Mouse (Mus musculus) intestine, embryonic 14.5 days (tissue): ENCODE results near the gene Bms1. TPM values are rescaled to one million over a fixed set of nuclear protein-coding genes. Genes with fewer than 3 reads are reported as not detected.

ENCODE experiments used
- ATAC-seq: fragments of 200-750 bp; cut with Nextera tagmentation; replicated peaks from 2 replicates; pipeline ENCODE4 v1.8.0; 2017; ENCODE audit warnings: low read depth, moderate number of reproducible peaks, moderate TSS enrichment, moderate library complexity; ENCODE audit not compliant: low FRiP score, low TSS enrichment
- DNase-seq: peaks from one replicate; pipeline ENCODE4 v3.0.0-alpha.2; 2018; ENCODE audit warnings: low spot score
- H3K27ac ChIP-seq: fragments of 300-500 bp; sonication (generic); 2 replicates; pipeline ENCODE4 v1.5.1; 2014; ENCODE audit warnings: low read depth, mild to moderate bottlenecking, control low read depth
- H3K27me3 ChIP-seq: fragments of 300-500 bp; sonication (generic); replicated peaks from 2 replicates; pipeline ENCODE4 v1.6.1; 2014; ENCODE audit warnings: low read length, control low read depth; ENCODE audit not compliant: control insufficient read depth, insufficient read depth
- H3K36me3 ChIP-seq: fragments of 300-500 bp; sonication (generic); 2 replicates; pipeline ENCODE4 v1.6.1; 2014; ENCODE audit warnings: low read length, control low read depth; ENCODE audit not compliant: control insufficient read depth, insufficient read depth
- H3K4me1 ChIP-seq: fragments of 300-500 bp; sonication (generic); replicated peaks from 2 replicates; pipeline ENCODE4 v1.6.1; 2014; ENCODE audit warnings: low read length, control low read depth, mixed read lengths; ENCODE audit not compliant: control insufficient read depth, insufficient read depth
- H3K4me2 ChIP-seq: fragments of 300-500 bp; sonication (generic); 2 replicates; pipeline ENCODE4 v1.6.1; 2014; ENCODE audit warnings: low read length
- H3K4me3 ChIP-seq: fragments of 300-500 bp; sonication (generic); 2 replicates; pipeline ENCODE4 v1.5.1; 2014; ENCODE audit warnings: low read depth, low read length, control low read depth, mixed read lengths
- H3K9ac ChIP-seq: fragments of 300-500 bp; sonication (generic); 2 replicates; pipeline ENCODE4 v1.6.1; 2014; ENCODE audit warnings: mild to moderate bottlenecking, low read length
- H3K9me3 ChIP-seq: fragments of 300-500 bp; sonication (generic); 2 replicates; pipeline ENCODE4 v1.6.1; 2016; ENCODE audit warnings: low read length, control low read depth; ENCODE audit not compliant: control insufficient read depth
- WGBS: fragments of 180-500 bp; shearing (Covaris S2); extraction: QIAGEN DNeasy Blood & Tissue Kit; methylation state at CpG from one replicate; pipeline ENCODE4 v1.1.7; 2014; 5-methylcytosine and 5-hydroxymethylcytosine counted together
- polyA plus RNA-seq: library from polyadenylated mRNA; unstranded; fragments of >200 nt; fragmentation: Nextera tagmentation; extraction: Ambion mirVana; gene quantifications from 2 replicates; pipeline ENCODE4 v1.2.1, GENCODE M21; 2014

Bms1 gene
- polyA plus RNA-seq, 1 experiment from 2014 or later: 33.7 TPM

DNA sequence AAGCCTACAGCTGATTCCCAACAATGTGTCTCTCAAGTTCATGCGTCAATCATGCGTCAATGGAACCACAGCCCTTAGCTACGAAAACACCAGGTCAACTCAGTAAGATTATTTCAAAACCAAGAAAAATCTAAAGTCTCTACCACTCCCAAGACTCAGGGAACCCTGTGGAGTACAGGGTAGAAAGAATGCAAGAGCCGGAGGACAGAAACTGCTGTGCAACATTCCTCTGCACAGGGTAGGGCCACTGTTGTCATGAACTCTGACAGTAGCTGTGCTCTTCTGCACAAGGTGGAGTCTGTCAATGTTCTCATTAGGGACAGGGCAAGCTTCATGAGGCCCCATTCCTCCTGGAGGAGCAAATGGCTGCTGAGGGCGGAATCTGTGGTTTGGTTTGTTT is 10.8 kb downstream of the Bms1 start:
- no peak for ATAC-seq
- Histone ChIP-seq H3K9ac (no peak overlapping the region), H3K4me1 (no peaks in the 10 kb centered on the region), H3K4me2 (no peak overlapping the region), H3K27ac (no peak overlapping the region), H3K9me3 (no peaks in the 10 kb centered on the region), H3K4me3 (no peak overlapping the region), H3K27me3 (no peaks in the 10 kb centered on the region), H3K36me3 (peaks cover 91% of the 10 kb centered on the region)
- WGBS: 89% methylated on average over 5 of the region's 5 CpGs
- DNase-seq: no peak

DNA sequence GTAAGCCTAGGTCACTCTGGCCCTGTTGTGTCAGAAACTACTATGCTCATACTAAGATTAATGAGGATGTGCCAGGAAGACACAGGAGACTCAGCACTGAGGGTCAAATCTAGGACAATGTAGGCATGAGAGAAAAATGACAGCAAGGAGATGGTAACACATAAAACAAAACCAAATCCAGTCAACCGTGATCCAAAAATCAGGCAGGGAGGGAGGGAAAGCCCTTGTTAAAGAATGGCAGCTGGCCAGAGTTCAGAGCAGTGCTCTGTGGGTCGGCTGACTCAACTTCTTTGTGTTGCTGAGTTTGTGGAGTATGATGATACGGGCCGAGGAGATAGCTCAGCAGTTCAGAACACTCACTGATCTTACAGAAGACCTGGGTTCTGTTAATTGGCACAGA is 12.9 kb downstream of the Bms1 start:
- DNase-seq (no peak), ATAC-seq (no peak)
- H3K4me2 ChIP-seq: no peak overlapping the region
- no peak overlapping the region for H3K27ac ChIP-seq
- no peaks in the 10 kb centered on the region for H3K4me1 ChIP-seq
- H3K36me3 ChIP-seq: peaks cover 91% of the 10 kb centered on the region
- no peak overlapping the region for H3K4me3 ChIP-seq
- H3K27me3 ChIP-seq: no peaks in the 10 kb centered on the region
- H3K9me3 ChIP-seq: no peaks in the 10 kb centered on the region
- H3K9ac ChIP-seq: no peak overlapping the region
- WGBS: 86% methylated on average over 4 of the region's 4 CpGs

DNA sequence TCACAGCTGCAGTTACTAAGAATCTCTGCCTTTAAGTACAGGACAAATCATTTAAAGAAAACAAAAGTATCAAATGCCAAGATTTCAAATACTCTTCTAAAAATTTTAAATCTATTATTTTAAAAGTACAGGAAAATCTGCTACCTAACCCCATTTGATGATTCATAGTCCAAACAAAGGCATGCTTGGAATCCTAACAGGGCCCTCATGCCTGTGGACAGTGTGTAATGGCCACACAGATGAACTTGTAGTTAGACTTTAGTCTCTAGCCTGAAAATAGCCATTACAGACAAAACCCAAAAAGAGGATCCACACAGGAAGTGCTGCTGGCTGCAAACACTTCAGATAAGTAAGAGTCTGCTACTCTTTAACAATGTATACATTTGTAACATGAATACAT is 28.5 kb downstream of the Bms1 start:
- Histone ChIP-seq H3K9me3 (no peaks in the 10 kb centered on the region), H3K9ac (no peak overlapping the region), H3K36me3 (peaks cover 86% of the 10 kb centered on the region), H3K4me2 (no peak overlapping the region), H3K27ac (no peak overlapping the region), H3K27me3 (no peaks in the 10 kb centered on the region), H3K4me3 (no peak overlapping the region), H3K4me1 (no peaks in the 10 kb centered on the region)
- ATAC-seq (no peak), DNase-seq (no peak)

DNA sequence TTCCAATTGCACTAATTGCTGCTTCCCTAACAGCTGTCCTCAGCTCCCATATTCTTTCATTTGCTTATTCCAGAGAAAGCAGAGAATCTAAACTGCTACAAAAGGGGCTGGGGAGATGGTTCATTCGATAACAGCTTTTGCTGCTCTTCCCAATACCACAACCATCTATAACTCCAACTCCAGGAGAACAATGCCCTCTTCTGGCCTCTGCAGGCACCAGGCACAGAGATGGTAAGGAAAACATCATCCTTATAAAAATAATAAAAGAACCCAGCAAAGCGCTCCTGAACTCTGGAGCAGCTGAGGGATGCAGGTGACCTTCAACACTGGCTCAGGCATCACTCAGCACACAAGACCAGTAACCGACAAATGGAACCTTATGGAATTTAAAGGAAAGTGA is 33.3 kb downstream of the Bms1 start:
- peaks cover 77% of the 10 kb centered on the region for H3K36me3 ChIP-seq
- H3K27me3 ChIP-seq: no peaks in the 10 kb centered on the region
- WGBS: 88% methylated on average over 3 of the region's 3 CpGs
- H3K4me3 ChIP-seq: no peak overlapping the region
- ATAC-seq (no peak), DNase-seq (no peak)
- H3K4me2 ChIP-seq: no peak overlapping the region
- no peaks in the 10 kb centered on the region for H3K4me1 ChIP-seq
- no peaks in the 10 kb centered on the region for H3K9me3 ChIP-seq
- H3K27ac ChIP-seq: no peak overlapping the region
- H3K9ac ChIP-seq: no peak overlapping the region

DNA sequence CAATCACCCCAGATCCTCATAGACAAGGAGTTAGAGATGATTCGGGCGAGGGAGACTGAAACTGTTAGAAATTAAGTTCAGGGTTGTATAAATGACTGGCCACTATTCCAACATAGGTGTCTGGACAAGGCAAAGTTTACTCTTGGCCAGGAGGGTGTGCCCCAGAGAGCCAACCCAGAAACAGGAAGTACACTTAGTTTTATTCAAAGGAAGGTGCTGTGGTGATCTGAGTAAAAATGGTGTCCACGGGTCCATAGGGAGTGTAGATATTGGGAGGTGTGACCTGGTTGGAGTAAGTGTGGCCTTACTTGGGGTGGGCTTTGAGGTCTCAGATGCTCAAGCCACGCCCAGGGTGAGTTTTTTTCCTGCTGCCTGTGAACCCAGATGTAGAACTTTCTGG is 38.0 kb downstream of the Bms1 start:
- no peak for DNase-seq
- ATAC-seq: no peak
- Histone ChIP-seq H3K27me3 (no peaks in the 10 kb centered on the region), H3K4me3 (no peak overlapping the region), H3K36me3 (peaks cover 43% of the 10 kb centered on the region), H3K9me3 (no peaks in the 10 kb centered on the region), H3K27ac (no peak overlapping the region), H3K9ac (no peak overlapping the region), H3K4me2 (no peak overlapping the region), H3K4me1 (no peaks in the 10 kb centered on the region)
- 75% methylated on average over 4 of the region's 4 CpGs for WGBS

DNA sequence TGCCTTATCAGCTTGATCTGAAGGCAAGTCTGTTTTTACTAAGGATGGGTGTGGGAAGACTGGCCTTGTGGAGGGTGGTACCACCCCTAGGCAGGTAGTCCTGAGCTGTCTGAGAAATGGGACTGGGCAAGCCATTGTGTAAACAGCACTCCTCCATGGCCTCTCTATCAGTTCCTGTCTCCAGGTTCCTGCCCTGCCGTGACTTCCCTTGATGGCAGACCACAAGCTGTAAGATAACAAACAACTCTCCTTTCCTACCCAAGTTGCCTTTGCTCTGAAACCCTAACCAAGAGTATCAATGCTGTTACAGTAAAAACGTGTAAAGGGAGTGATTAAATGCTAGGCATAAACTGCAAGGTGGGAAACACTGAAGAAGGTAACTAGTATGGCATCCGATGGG is 38.6 kb downstream of the Bms1 start:
- H3K4me3 ChIP-seq: no peak overlapping the region
- ATAC-seq (no peak), DNase-seq (no peak)
- H3K36me3 ChIP-seq: peaks cover 38% of the 10 kb centered on the region
- no peak overlapping the region for H3K4me2 ChIP-seq
- H3K4me1 ChIP-seq: no peaks in the 10 kb centered on the region
- 53% methylated on average over 3 of the region's 3 CpGs for WGBS
- no peaks in the 10 kb centered on the region for H3K27me3 ChIP-seq
- H3K9ac ChIP-seq: no peak overlapping the region
- no peak overlapping the region for H3K27ac ChIP-seq
- H3K9me3 ChIP-seq: no peaks in the 10 kb centered on the region

DNA sequence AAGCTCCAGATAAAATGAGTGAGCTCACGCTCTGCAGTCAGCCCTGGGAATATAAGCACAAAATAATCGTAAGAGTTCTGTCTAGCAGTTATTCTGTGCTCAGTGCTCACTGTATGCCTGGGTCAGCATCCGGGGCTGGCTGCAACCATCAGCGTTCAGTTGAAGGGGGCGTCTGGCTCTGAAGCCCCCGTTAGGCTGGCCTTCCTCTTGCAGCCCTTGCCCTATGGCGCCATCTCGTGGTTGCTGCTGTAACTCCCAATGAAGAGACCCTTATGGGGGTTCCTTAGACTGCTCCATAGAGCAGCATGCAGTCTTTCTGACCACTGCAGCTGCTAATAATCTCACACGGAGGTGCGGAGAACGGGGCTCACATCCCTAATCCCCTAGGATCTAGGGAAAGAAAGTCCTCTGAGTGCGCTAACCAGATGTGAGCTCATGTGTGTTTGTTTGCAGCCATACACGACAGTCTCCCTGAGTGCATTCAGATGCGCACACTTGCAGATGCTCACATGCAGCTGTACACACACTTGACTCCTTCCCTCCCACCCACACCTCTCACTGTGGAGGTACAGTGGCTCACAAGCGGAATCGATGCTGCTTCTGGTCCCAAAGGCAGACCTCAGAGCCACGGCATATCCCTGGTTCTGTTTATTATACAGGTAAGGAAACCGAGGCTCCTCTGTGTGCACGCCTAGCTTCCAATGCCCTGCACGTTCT is 39.7 kb downstream of the Bms1 start:
- Histone ChIP-seq H3K9ac (no peak overlapping the region), H3K4me1 (no peaks in the 10 kb centered on the region), H3K4me2 (peak overlapping the region; percentile 25; the same call in 1 of the 2 replicates), H3K36me3 (peaks cover 29% of the 10 kb centered on the region), H3K27ac (no peak overlapping the region), H3K27me3 (no peaks in the 10 kb centered on the region), H3K9me3 (no peaks in the 10 kb centered on the region), H3K4me3 (no peak overlapping the region)
- ATAC-seq: peak; percentile 71
- WGBS: 34% methylated on average over 20 of the region's 20 CpGs
- DNase-seq: peak; percentile 92

DNA sequence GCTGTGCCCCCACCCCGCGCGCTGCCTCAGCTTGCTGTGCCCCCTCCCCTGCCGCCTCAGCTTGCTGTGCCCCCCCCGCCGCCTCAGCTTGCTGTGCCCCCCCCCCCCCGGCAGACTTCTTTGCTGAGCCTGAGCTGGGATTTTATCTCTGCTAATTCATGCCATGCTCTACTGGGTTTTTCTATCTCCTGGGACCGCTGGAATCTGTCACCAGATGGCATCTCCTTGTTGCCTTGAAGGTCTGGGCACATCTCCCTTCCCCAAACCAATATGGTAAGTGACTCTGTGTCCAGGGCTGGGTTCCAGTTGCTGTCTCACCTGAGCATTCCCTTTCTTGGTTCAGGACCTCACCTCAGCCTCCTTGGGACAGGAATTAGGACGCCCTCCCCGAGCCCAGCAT is 41.7 kb downstream of the Bms1 start:
- peaks cover 9% of the 10 kb centered on the region for H3K36me3 ChIP-seq
- ATAC-seq (no peak), DNase-seq (no peak)
- H3K27ac ChIP-seq: no peak overlapping the region
- 0 out of 2 replicates have a peak, but pooled peaks cover 3% of the 10 kb centered on the region for H3K27me3 ChIP-seq
- H3K9ac ChIP-seq: no peak overlapping the region
- H3K4me1 ChIP-seq: no peaks in the 10 kb centered on the region
- H3K4me2 ChIP-seq: no peak overlapping the region
- no peak overlapping the region for H3K4me3 ChIP-seq
- WGBS: 60% methylated on average over 10 of the region's 10 CpGs
- no peaks in the 10 kb centered on the region for H3K9me3 ChIP-seq

DNA sequence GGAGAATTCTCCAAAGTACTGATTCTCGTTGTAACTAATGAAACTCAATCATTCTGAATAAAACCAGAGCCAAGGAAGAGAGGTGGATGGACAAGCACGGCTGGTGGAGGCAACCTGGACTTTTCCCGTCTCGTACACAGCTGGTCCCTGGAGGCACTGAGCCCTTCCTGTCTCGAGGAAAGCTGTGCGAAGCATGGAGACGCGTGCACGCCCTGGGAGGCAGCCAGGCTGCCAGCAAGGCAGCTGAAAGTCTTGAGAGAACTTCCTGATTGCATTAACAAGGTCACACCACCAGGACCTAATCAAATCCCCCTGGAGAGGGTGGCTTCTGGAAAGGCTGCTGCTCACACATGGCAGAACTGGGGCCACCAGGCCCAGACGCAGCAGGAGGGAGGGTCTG is 43.3 kb downstream of the Bms1 start:
- Histone ChIP-seq H3K36me3 (no peaks in the 10 kb centered on the region), H3K9me3 (no peaks in the 10 kb centered on the region), H3K27ac (no peak overlapping the region), H3K4me1 (no peaks in the 10 kb centered on the region), H3K4me3 (no peak overlapping the region), H3K4me2 (no peak overlapping the region), H3K9ac (no peak overlapping the region), H3K27me3 (0 out of 2 replicates have a peak, but pooled peaks cover 3% of the 10 kb centered on the region)
- ATAC-seq: peak; percentile 47; the same call in 1 of the 2 replicates
- 32% methylated on average over 10 of the region's 10 CpGs for WGBS
- peak; percentile 58 for DNase-seq
